Mouse (Mus musculus) testis, adult 2 months (tissue): ENCODE data around the gene Gpr26. TPM values are rescaled to one million over a fixed set of nuclear protein-coding genes. Genes with fewer than 3 reads are reported as not detected.

ENCODE experiments used
- H3K27ac ChIP-seq: fragments of 200-500 bp; 2 replicates; pipeline ENCODE4 v1.5.1; 2012; ENCODE audit warnings: low read depth, low read length; ENCODE audit not compliant: control insufficient read depth, insufficient read depth
- H3K27me3 ChIP-seq: fragments of 200-500 bp; 2 replicates; pipeline ENCODE4 v1.6.1; 2012; ENCODE audit warnings: mild to moderate bottlenecking, low read length, moderate library complexity; ENCODE audit not compliant: control insufficient read depth, insufficient read depth
- H3K36me3 ChIP-seq: fragments of 200-500 bp; 2 replicates; pipeline ENCODE4 v1.6.1; 2012; ENCODE audit warnings: mild to moderate bottlenecking, low read length; ENCODE audit not compliant: control insufficient read depth, insufficient read depth
- H3K4me1 ChIP-seq: fragments of 200-500 bp; 2 replicates; pipeline ENCODE4 v1.6.1; 2012; ENCODE audit warnings: low read length; ENCODE audit not compliant: control insufficient read depth, insufficient read depth
- H3K4me3 ChIP-seq: fragments of 200-500 bp; 2 replicates; pipeline ENCODE4 v1.5.1; 2012; ENCODE audit warnings: low read depth, mild to moderate bottlenecking, low read length, moderate library complexity, mixed read lengths; ENCODE audit not compliant: control insufficient read depth
- CTCF ChIP-seq: fragments of 200-500 bp; IDR thresholded peaks from 2 replicates; pipeline ENCODE4 v1.5.1; 2012; ENCODE audit warnings: low read depth, mild to moderate bottlenecking, inconsistent platforms, low read length, moderate library complexity; ENCODE audit not compliant: control insufficient read depth, insufficient read depth, insufficient replicate concordance
- POLR2A ChIP-seq: fragments of 200-500 bp; IDR thresholded peaks from 2 replicates; pipeline ENCODE4 v1.6.1; 2012; ENCODE audit warnings: low read depth, mild to moderate bottlenecking, inconsistent platforms, low read length, moderate library complexity; ENCODE audit not compliant: control insufficient read depth
- polyA plus RNA-seq: library from polyadenylated mRNA; depleted of rRNA; stranded (reverse); fragments of >200 nt; gene quantifications from 2 replicates; pipeline ENCODE4 v1.2.3, GENCODE M21; 2012; rRNA removed

Gene Gpr26
- polyA plus RNA-seq, 1 experiment, result not detected

DNA sequence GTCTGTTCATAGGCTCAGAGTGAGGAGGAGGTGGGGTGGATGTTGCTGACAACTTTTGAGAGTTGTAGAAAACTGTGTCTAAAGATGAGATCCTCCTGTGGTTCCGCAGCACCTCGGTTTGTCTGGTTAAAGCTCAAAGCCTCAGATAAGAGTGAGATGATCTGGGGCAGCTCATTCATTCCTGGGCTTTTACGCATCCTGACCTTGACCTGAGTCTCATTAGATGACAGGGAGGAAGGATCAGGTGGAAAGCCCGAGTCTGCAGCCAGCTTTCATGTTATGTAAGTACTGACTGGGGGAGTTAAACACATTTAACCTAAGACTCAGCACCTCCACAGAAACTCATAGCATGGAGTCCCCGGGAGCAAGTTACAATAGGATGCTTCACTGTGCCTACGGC is 60.4 kb downstream of the Gpr26 start:
- no peak overlapping the region for H3K27ac ChIP-seq
- H3K36me3 ChIP-seq, result no peaks in the 10 kb centered on the region
- no peaks in the 10 kb centered on the region for H3K4me1 ChIP-seq
- H3K27me3 ChIP-seq, result no peaks in the 10 kb centered on the region
- H3K4me3 ChIP-seq, result no peak overlapping the region
- no peak for TF ChIP-seq POLR2A

DNA sequence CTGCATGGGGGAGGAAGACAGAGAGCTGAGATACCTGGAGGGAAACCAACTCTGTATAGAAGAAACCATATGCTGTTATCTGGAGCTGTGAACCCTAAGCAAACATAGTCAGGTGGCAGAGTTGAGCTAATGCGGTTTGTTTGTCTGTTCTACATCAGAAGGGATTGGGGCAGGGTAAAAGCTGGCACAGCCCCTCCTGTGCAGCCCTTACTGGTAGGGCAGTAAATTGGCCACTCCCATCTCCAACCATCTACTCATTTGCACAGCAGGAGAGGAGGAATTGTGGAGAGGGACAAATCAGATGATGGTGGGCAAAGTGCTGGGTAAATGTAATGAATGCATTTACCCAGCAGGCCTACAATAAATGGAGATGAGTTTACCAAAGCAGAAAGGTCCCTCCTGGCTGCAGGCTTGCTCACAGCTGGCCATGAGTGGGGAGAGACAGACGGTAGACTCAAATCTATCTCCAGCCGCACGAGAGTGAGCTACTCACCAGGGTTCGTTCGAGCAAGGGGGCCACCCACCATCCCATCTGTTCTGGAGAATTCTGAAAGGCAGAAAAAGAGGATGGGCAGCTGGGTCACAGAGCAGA is 65.8 kb downstream of the Gpr26 start:
- Histone ChIP-seq H3K27ac (no peak overlapping the region), H3K4me1 (no peaks in the 10 kb centered on the region), H3K27me3 (no peaks in the 10 kb centered on the region), H3K36me3 (no peaks in the 10 kb centered on the region), H3K4me3 (no peak overlapping the region)
- TF ChIP-seq POLR2A, result no peak
- TF ChIP-seq CTCF, result no peak

Other genes with a start within 250 kb of the Gpr26 start
- 0.61 and 1.3 TPM in 2 replicates for gene Cpxm2, start 188.3 kb downstream of the Gpr26 start, polyA plus RNA-seq